Mouse (Mus musculus) C2C12 (cell line): ENCODE data around the gene Myo6.

Experiments
- CTCF ChIP-seq: IDR thresholded peaks from one replicate; pipeline ENCODE4 v1.5.1; 2011; ENCODE audit not compliant: control insufficient read depth, insufficient read depth, insufficient read length
- MAX ChIP-seq: IDR thresholded peaks from one replicate; pipeline ENCODE4 v1.6.1; 2011; ENCODE audit warnings: mild to moderate bottlenecking, control low read depth
- MYOG ChIP-seq: IDR thresholded peaks from one replicate; pipeline ENCODE4 v1.6.1; 2011; ENCODE audit not compliant: control insufficient read depth, insufficient read length; ENCODE audit errors: extremely low read depth
- USF1 ChIP-seq: IDR thresholded peaks from one replicate; pipeline ENCODE4 v1.6.1; 2011; ENCODE audit warnings: low read depth, mild to moderate bottlenecking, control low read depth, moderate library complexity

- TF ChIP-seq CTCF = no peak
- TF ChIP-seq MAX = no peak
- TF ChIP-seq MYOG = no peak
- no peak for TF ChIP-seq USF1
Observed at GRCm38 (mm10) chr9:80293056-80293584, 128.3 kb downstream of the Myo6 start.
